Comparison of ENCODE assay signal across 8 mouse cellular contexts in the genomic region with DNA sequence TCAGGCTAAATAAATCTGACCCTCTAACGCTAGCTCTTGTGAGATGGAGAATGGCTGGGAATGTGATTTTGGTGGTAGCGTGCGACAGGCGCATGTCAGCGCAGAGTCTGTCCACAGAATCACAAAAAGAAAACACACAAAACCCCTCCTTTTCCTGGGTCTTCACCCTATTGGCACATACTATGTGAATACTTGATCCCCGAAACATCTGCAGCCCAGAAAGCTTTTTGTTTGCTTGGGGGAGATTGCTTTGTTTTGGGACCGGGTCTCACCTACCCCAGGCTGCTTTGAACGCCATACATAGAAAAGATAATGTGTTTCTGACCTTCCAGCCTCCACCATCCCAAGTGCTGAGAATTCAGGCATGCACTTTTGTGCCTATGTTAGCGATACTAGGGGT. TPM values are rescaled to one million over a fixed set of nuclear protein-coding genes. Genes with fewer than 3 reads are reported as not detected.
DNase-seq lines count a peak whose midpoint lies in the region; ATAC-seq and TF ChIP-seq lines count a peak whose summit lies in the region.

No protein-coding gene starts in this region.

- 52% methylated on average over 9 of the region's 9 CpGs for WGBS in liver, embryonic 12.5 days (ENCODE audit: insufficient replicate concordance)

- no peak for TF ChIP-seq CTCF in testis, adult 2 months (IDR thresholded peaks at IDR 0.05; ENCODE audit: control insufficient read depth, insufficient read depth, insufficient replicate concordance, low read depth, low read length)

- no peak for TF ChIP-seq POLR2A in testis, adult 2 months (IDR thresholded peaks at IDR 0.05; ENCODE audit: control insufficient read depth, low read depth, low read length)

- no peak for ATAC-seq in liver, embryonic 12.5 days

- no peaks in the 10 kb centered on the region; the same call in 1 of the 2 replicates for H3K36me3 ChIP-seq in testis, adult 2 months (ENCODE audit: control insufficient read depth, insufficient read depth, low read length)
- H3K36me3 ChIP-seq in liver, embryonic 12.5 days: peaks cover 28% of the 10 kb centered on the region

- H3K4me3 ChIP-seq in testis, adult 2 months (ENCODE audit: control insufficient read depth, low read depth, low read length): peak overlapping the region; percentile 90
- peak overlapping the region; percentile 90 for H3K4me3 ChIP-seq in liver, embryonic 12.5 days

- peak overlapping the region; percentile 75 for H3K4me2 ChIP-seq in liver, embryonic 12.5 days

- peak overlapping the region; percentile 86 for H3K27ac ChIP-seq in testis, adult 2 months (ENCODE audit: control insufficient read depth, insufficient read depth, low read depth, low read length)
- H3K27ac ChIP-seq in liver, embryonic 12.5 days: peak overlapping the region; percentile 67

- H3K27me3 ChIP-seq in testis, adult 2 months (ENCODE audit: control insufficient read depth, insufficient read depth, low read length): no peaks in the 10 kb centered on the region
- H3K27me3 ChIP-seq in liver, embryonic 12.5 days (replicated peaks): no peaks in the 10 kb centered on the region

- peak overlapping the region; percentile 54 for H3K9ac ChIP-seq in liver, embryonic 12.5 days

- no peaks in the 10 kb centered on the region for H3K9me3 ChIP-seq in liver, embryonic 12.5 days (replicated peaks)

- H3K4me1 ChIP-seq in testis, adult 2 months (ENCODE audit: control insufficient read depth, insufficient read depth, low read length): peaks cover 4% of the 10 kb centered on the region
- peaks cover 40% of the 10 kb centered on the region for H3K4me1 ChIP-seq in liver, embryonic 12.5 days

- peak; percentile 16 for DNase-seq in cerebellum, adult 8-10 months
- DNase-seq in cerebellum, adult 18-20 months: no peak
- no peak for DNase-seq in testis, postnatal 14 days (ENCODE audit: low spot score)
- peak; percentile 30 for DNase-seq in testis, postnatal 10 days (ENCODE audit: low spot score)
- DNase-seq in adipocyte (ENCODE audit: low spot score): no peak
- DNase-seq in right cerebral cortex, postnatal 14 days: no peak

RNA-seq across cellular contexts. Expression of a gene that starts 0.7 kb away (rescaled TPM):
- 229 and 317 TPM in 2 replicates for polyA plus RNA-seq in testis, adult 2 months (2012; rRNA removed)
- polyA plus RNA-seq in liver, embryonic 12.5 days (2016; fragmentation: Nextera tagmentation; extraction: Ambion mirVana): 71.7 and 76.4 TPM in 2 replicates

Comparison
In these comparisons a context has a peak if more than half of its experiments do, and no peak if none do; other contexts are left out.
1. DNase-seq: peak in cerebellum, adult 8-10 months (single experiment) and testis, postnatal 10 days (single experiment); none in cerebellum, adult 18-20 months (0 of 2), testis, postnatal 14 days (single experiment), adipocyte (single experiment) and right cerebral cortex, postnatal 14 days (single experiment).